Mouse (Mus musculus) colon, adult 2 months (tissue): ENCODE results near the gene BC048403. TPM values are rescaled to one million over a fixed set of nuclear protein-coding genes. Genes with fewer than 3 reads are reported as not detected.

Experiments
- polyA plus RNA-seq: library from polyadenylated mRNA; depleted of rRNA; stranded (reverse); fragments of >200 nt; gene quantifications from 2 replicates; pipeline ENCODE4 v1.2.3, GENCODE M21; 2012; rRNA removed

The BC048403 gene
- 5.3 and 5.8 TPM in 2 replicates for polyA plus RNA-seq

GRCm38 (mm10) chr10:121739548-121740505 is at the start of gene BC048403:
Gene BC048403 (plus strand): TSS chr10:121739937.

Other genes with a start within 250 kb of the BC048403 start
- 7.7 and 7.8 TPM in 2 replicates for gene Tbk1, start 153.2 kb upstream of the BC048403 start, polyA plus RNA-seq
- 55.6 and 60.0 TPM in 2 replicates for gene Xpot, start 113.6 kb upstream of the BC048403 start, polyA plus RNA-seq
- 0.75 and 0.93 TPM in 2 replicates for gene D930020B18Rik, start 98.3 kb upstream of the BC048403 start, polyA plus RNA-seq